In the genomic region with DNA sequence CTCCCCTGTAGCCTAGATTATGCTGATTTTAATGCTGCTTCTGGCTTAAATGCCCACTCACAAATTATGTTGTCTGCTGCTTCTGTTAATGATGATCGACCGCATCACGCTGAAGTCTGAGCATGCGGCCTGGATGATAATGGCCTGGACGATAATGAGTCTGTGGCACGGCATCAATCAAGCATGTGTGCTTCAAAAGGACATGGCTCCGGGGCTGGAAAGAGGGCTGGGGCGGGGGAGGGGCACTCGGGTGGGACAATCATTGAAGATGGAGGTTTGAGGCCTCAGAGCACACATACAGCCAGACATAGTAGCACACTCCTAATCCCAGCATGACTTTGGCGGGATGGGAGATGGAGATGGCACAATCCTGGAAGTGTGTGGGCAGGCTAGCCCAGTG, we compare ENCODE assay signal across 19 mouse cellular contexts.
A peak's percentile ranks its signal among the peaks of the same experiment; 100 is the strongest.
DNase-seq lines count a peak whose midpoint lies in the region; ATAC-seq lines count a peak whose summit lies in the region.
"Had no signal": no experiment of that assay in that cellular context is flagged by ENCODE, and none has a peak within 500 bp of the region (broad histone marks: within the 10 kb centered on the region; RNA-seq: fewer than 3 reads in every experiment).

No protein-coding gene starts in this region.

- H3K4me1 ChIP-seq in neural tube, embryonic 15.5 days = peaks cover 16% of the 10 kb centered on the region
- peaks cover 28% of the 10 kb centered on the region for H3K4me1 ChIP-seq in forebrain, embryonic 12.5 days
- peaks cover 9% of the 10 kb centered on the region for H3K4me1 ChIP-seq in hindbrain, embryonic 14.5 days (replicated peaks; ENCODE audit: control insufficient read depth, insufficient read depth, low read length)
- peaks cover 24% of the 10 kb centered on the region for H3K4me1 ChIP-seq in neural tube, embryonic 12.5 days
- H3K4me1 ChIP-seq: heart, embryonic 12.5 days; liver, embryonic 15.5 days had no signal

- no peak for ATAC-seq in neural tube, embryonic 15.5 days (ENCODE audit: low FRiP score)
- ATAC-seq in forebrain, embryonic 12.5 days (ENCODE audit: low FRiP score) = peak; percentile 55
- ATAC-seq in hindbrain, embryonic 14.5 days (ENCODE audit: low FRiP score) = no peak
- peak; percentile 36; the same call in 1 of the 2 replicates for ATAC-seq in neural tube, embryonic 12.5 days (ENCODE audit: low FRiP score, low read depth)
- ATAC-seq: intestine, embryonic 16.5 days had no signal

- H3K4me2 ChIP-seq in neural tube, embryonic 15.5 days = no peak overlapping the region
- H3K4me2 ChIP-seq in forebrain, embryonic 12.5 days = no peak overlapping the region
- H3K4me2 ChIP-seq in hindbrain, embryonic 14.5 days (replicated peaks) = no peak overlapping the region
- H3K4me2 ChIP-seq in neural tube, embryonic 12.5 days (replicated peaks) = no peak overlapping the region
- H3K4me2 ChIP-seq: heart, embryonic 12.5 days; limb, embryonic 13.5 days; liver, embryonic 15.5 days had no signal

- H3K36me3 ChIP-seq in neural tube, embryonic 15.5 days = no peaks in the 10 kb centered on the region
- no peaks in the 10 kb centered on the region for H3K36me3 ChIP-seq in forebrain, embryonic 12.5 days (replicated peaks)
- H3K36me3 ChIP-seq in hindbrain, embryonic 14.5 days (replicated peaks; ENCODE audit: control insufficient read depth, insufficient read depth) = no peaks in the 10 kb centered on the region
- no peaks in the 10 kb centered on the region for H3K36me3 ChIP-seq in neural tube, embryonic 12.5 days
- H3K36me3 ChIP-seq: liver, embryonic 15.5 days had no signal

- H3K9ac ChIP-seq in neural tube, embryonic 15.5 days (replicated peaks) = no peak overlapping the region
- H3K9ac ChIP-seq in forebrain, embryonic 12.5 days = no peak overlapping the region
- no peak overlapping the region for H3K9ac ChIP-seq in hindbrain, embryonic 14.5 days
- H3K9ac ChIP-seq in neural tube, embryonic 12.5 days = no peak overlapping the region
- H3K9ac ChIP-seq: heart, embryonic 12.5 days; liver, embryonic 15.5 days had no signal

- no peak overlapping the region for H3K4me3 ChIP-seq in neural tube, embryonic 15.5 days (replicated peaks)
- H3K4me3 ChIP-seq in forebrain, embryonic 12.5 days (replicated peaks) = no peak overlapping the region
- no peak overlapping the region for H3K4me3 ChIP-seq in hindbrain, embryonic 14.5 days (replicated peaks; ENCODE audit: low read length)
- no peak overlapping the region for H3K4me3 ChIP-seq in neural tube, embryonic 12.5 days
- H3K4me3 ChIP-seq: erythroblast, embryonic 14.5 days; heart, embryonic 12.5 days; layer of hippocampus, adult 2 months; limb, embryonic 13.5 days; liver, embryonic 15.5 days had no signal

- H3K27me3 ChIP-seq in neural tube, embryonic 15.5 days (replicated peaks) = no peaks in the 10 kb centered on the region; the same call in 1 of the 2 replicates
- no peaks in the 10 kb centered on the region for H3K27me3 ChIP-seq in forebrain, embryonic 12.5 days
- no peaks in the 10 kb centered on the region for H3K27me3 ChIP-seq in hindbrain, embryonic 14.5 days (ENCODE audit: control insufficient read depth, insufficient read depth, low read length)
- no peaks in the 10 kb centered on the region for H3K27me3 ChIP-seq in neural tube, embryonic 12.5 days (replicated peaks)
- H3K27me3 ChIP-seq: heart, embryonic 12.5 days; limb, embryonic 13.5 days; liver, embryonic 15.5 days had no signal

- H3K27ac ChIP-seq in neural tube, embryonic 15.5 days (replicated peaks) = no peak overlapping the region
- peak overlapping the region; percentile 68 for H3K27ac ChIP-seq in forebrain, embryonic 12.5 days
- H3K27ac ChIP-seq in hindbrain, embryonic 14.5 days = 0 out of 2 replicates have a peak overlapping the region, but pooled peaks have one; percentile 8
- no peak overlapping the region for H3K27ac ChIP-seq in neural tube, embryonic 12.5 days
- H3K27ac ChIP-seq: kidney, postnatal 0 days; layer of hippocampus, adult 2 months; limb, embryonic 13.5 days; liver, embryonic 15.5 days had no signal

- WGBS in neural tube, embryonic 15.5 days = 19% methylated on average over 10 of the region's 10 CpGs
- 58% methylated on average over 10 of the region's 10 CpGs for WGBS in forebrain, embryonic 12.5 days
- 24% methylated on average over 10 of the region's 10 CpGs for WGBS in hindbrain, embryonic 14.5 days
- 40% methylated on average over 10 of the region's 10 CpGs for WGBS in neural tube, embryonic 12.5 days

- H3K9me3 ChIP-seq in neural tube, embryonic 15.5 days (replicated peaks) = no peaks in the 10 kb centered on the region
- H3K9me3 ChIP-seq in forebrain, embryonic 12.5 days = no peaks in the 10 kb centered on the region
- no peaks in the 10 kb centered on the region for H3K9me3 ChIP-seq in hindbrain, embryonic 14.5 days (ENCODE audit: control insufficient read depth, low read length)
- no peaks in the 10 kb centered on the region for H3K9me3 ChIP-seq in neural tube, embryonic 12.5 days
- H3K9me3 ChIP-seq: heart, embryonic 12.5 days; limb, embryonic 13.5 days; liver, embryonic 15.5 days had no signal

- intact Hi-C loops in heart, postnatal 10 days (cut with DNase I) = loop anchor here (2.0 kb wide), 1 partner anchor 511 kb away; no protein-coding TSS in a partner anchor

- DNase-seq in neural tube, embryonic 10.5 days (ENCODE audit: extremely low spot score, low spot score) = peak; percentile 39
- DNase-seq in hindbrain, embryonic 14.5 days (ENCODE audit: low spot score) = peak; percentile 48
- no peak for DNase-seq in heart, postnatal 10 days
- DNase-seq in left cerebral cortex, adult 8-10 months (ENCODE audit: low spot score in 2 of 2) = no peak
- no peak for DNase-seq in T-cell, adult 2 months (ENCODE audit: low spot score)
- DNase-seq: cerebellum, postnatal 14 days; heart, postnatal 4 days; lung, postnatal 10 days; thymus, postnatal 36 days had no signal

Comparison
In these comparisons a context has a peak if more than half of its experiments do, and no peak if none do; other contexts are left out.
1. ATAC-seq: peak in forebrain, embryonic 12.5 days (single experiment) and neural tube, embryonic 12.5 days (single experiment); none in neural tube, embryonic 15.5 days (single experiment) and hindbrain, embryonic 14.5 days (single experiment).
2. DNase-seq: peak in neural tube, embryonic 10.5 days (single experiment) and hindbrain, embryonic 14.5 days (single experiment); none in heart, postnatal 10 days (0 of 2), left cerebral cortex, adult 8-10 months (0 of 2) and T-cell, adult 2 months (single experiment).
3. H3K27ac ChIP-seq: peak in forebrain, embryonic 12.5 days (single experiment) and hindbrain, embryonic 14.5 days (single experiment); none in neural tube, embryonic 15.5 days (single experiment) and neural tube, embryonic 12.5 days (single experiment).